16 mouse cellular contexts compared by ENCODE assay signal in the genomic region with DNA sequence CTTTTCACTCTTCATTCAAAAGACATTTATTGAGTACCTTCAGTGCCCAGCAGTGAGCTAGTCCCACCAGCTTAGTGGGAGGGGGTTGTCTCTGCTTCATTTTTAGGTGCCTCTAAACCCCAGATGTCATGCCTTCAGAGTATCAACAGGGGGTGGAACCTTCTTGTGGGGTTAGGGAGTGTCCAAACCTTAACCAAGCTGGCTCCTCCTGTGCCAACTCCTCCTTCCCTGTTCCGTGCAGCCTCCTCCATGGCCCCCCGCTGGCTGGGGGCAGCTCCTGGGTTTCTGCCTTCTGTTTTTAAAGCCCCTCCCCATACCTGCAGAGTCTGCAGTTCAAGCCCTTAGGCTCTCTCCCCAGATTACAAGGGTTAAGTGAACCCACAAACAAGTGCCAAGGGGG. TPM values are rescaled to one million over a fixed set of nuclear protein-coding genes. Genes with fewer than 3 reads are reported as not detected.
"Had no signal": no experiment of that assay in that cellular context is flagged by ENCODE, and none has a peak within 500 bp of the region (broad histone marks: within the 10 kb centered on the region; RNA-seq: fewer than 3 reads in every experiment).

No protein-coding gene starts in this region.

RNA-seq across cellular contexts. Expression of a gene that starts 3.8 kb away (rescaled TPM):
- total RNA-seq: layer of hippocampus, adult 8-10 months; layer of hippocampus, postnatal 14 days; left cerebral cortex, postnatal 10 days; left cerebral cortex, postnatal 4 days had no signal
- polyA plus RNA-seq: midbrain, embryonic 10.5 days; midbrain, embryonic 16.5 days; neural tube, embryonic 14.5 days had no signal

RNA-seq across cellular contexts. Expression of a gene that starts 21.4 kb away (rescaled TPM):
- total RNA-seq: layer of hippocampus, adult 8-10 months; layer of hippocampus, postnatal 14 days; left cerebral cortex, adult 18-20 months; left cerebral cortex, postnatal 10 days; left cerebral cortex, postnatal 4 days had no signal
- polyA plus RNA-seq: inflammation-experienced regulatory T-cells, adult 6 months; large intestine, adult 2 months; limb, embryonic 14.5 days; liver, embryonic 13.5 days; lung, adult 2 months; midbrain, embryonic 10.5 days; midbrain, embryonic 16.5 days; neural tube, embryonic 14.5 days; spleen, adult 2 months; stomach, embryonic 15.5 days; thymus, postnatal 0 days had no signal
